Mouse (Mus musculus) ES-Bruce4 (cell line): Measurements from ENCODE around the gene Pdzrn3. TPM values are rescaled to one million over a fixed set of nuclear protein-coding genes. Genes with fewer than 3 reads are reported as not detected.

Experiments
- H3K27ac ChIP-seq: 2 replicates; pipeline ENCODE4 v1.5.1; 2012; ENCODE audit warnings: low read length, inconsistent platforms; ENCODE audit not compliant: insufficient read depth
- H3K27me3 ChIP-seq: 2 replicates; pipeline ENCODE4 v1.6.1; 2012; ENCODE audit warnings: mild to moderate bottlenecking, low read length, inconsistent platforms; ENCODE audit not compliant: control insufficient read depth, poor library complexity, insufficient read depth, severe bottlenecking
- H3K36me3 ChIP-seq: 2 replicates; pipeline ENCODE4 v1.6.1; 2012; ENCODE audit warnings: inconsistent platforms, mild to moderate bottlenecking, low read length, moderate library complexity; ENCODE audit not compliant: control insufficient read depth, poor library complexity, insufficient read depth, severe bottlenecking
- H3K4me1 ChIP-seq: one replicate; pipeline ENCODE4 v1.8.1; 2011; ENCODE audit warnings: low read length; ENCODE audit not compliant: control insufficient read depth, insufficient read depth
- H3K4me3 ChIP-seq: 2 replicates; pipeline ENCODE4 v1.5.1; 2011; ENCODE audit warnings: low read depth, mild to moderate bottlenecking, low read length
- H3K9ac ChIP-seq: 2 replicates; pipeline ENCODE4 v1.6.1; 2012; ENCODE audit warnings: low read depth, mild to moderate bottlenecking, inconsistent platforms; ENCODE audit not compliant: poor library complexity, severe bottlenecking
- H3K9me3 ChIP-seq: replicated peaks from 2 replicates; pipeline ENCODE4 v1.6.1; 2012; ENCODE audit warnings: mild to moderate bottlenecking, low read length, inconsistent platforms; ENCODE audit not compliant: control insufficient read depth, poor library complexity, insufficient read depth, severe bottlenecking
- CTCF ChIP-seq: IDR thresholded peaks from one replicate; pipeline ENCODE4 v1.8.1; 2011; ENCODE audit warnings: low read depth, low read length
- EP300 ChIP-seq: IDR thresholded peaks from 2 replicates; pipeline ENCODE4 v1.6.1; 2011; ENCODE audit warnings: low read depth, low read length; ENCODE audit not compliant: insufficient read depth
- POLR2A ChIP-seq: IDR thresholded peaks from one replicate; pipeline ENCODE4 v1.8.1; 2011; ENCODE audit warnings: low read length; ENCODE audit not compliant: insufficient read depth
- polyA plus RNA-seq: library from polyadenylated mRNA; stranded (reverse); fragments of >200 nt; gene quantifications from 2 replicates; pipeline ENCODE4 v1.2.4, GENCODE M21; 2011; ENCODE audit warnings: low read depth; ENCODE audit not compliant: missing spikeins, insufficient read depth, insufficient read length

Pdzrn3 gene
- polyA plus RNA-seq, 1 experiment = 3.1 TPM

DNA sequence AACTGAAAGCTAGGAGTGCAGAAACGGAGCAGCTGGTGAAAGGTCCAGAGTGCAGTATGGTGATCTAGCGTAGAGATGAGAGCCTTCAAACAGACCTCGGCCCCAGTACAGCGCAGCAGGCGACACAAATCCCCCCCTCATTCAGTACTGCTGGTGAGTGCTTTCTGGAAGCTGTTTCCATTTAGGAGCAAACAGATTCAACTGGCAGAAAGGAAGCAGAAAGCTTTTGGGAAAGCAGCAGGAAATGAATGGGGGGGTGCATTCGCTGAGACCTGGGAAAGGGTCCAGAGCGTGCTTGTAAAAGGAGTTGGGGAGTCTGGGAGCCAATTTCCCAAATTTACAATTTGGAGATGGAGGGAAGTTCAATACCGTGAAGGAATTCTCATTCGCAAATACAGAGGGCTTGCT is 96.9 kb downstream of the Pdzrn3 start:
- Histone ChIP-seq H3K9me3 (no peaks in the 10 kb centered on the region), H3K27ac (no peak overlapping the region), H3K4me1 (no peaks in the 10 kb centered on the region), H3K27me3 (no peaks in the 10 kb centered on the region; the same call in 1 of the 2 replicates), H3K4me3 (no peak overlapping the region), H3K9ac (no peak overlapping the region), H3K36me3 (no peaks in the 10 kb centered on the region)
- no peak for TF ChIP-seq EP300
- no peak for TF ChIP-seq POLR2A
- no peak for TF ChIP-seq CTCF

GRCm38 (mm10) chr6:101278286-101278932 is 99.3 kb downstream of the Pdzrn3 start:
- no peaks in the 10 kb centered on the region for H3K36me3 ChIP-seq
- TF ChIP-seq POLR2A (no peak), EP300 (no peak), CTCF (no peak)
- H3K27ac ChIP-seq = no peak overlapping the region
- H3K9me3 ChIP-seq = no peaks in the 10 kb centered on the region
- no peaks in the 10 kb centered on the region; the same call in 1 of the 2 replicates for H3K27me3 ChIP-seq
- no peak overlapping the region for H3K9ac ChIP-seq
- H3K4me3 ChIP-seq = no peak overlapping the region
- no peaks in the 10 kb centered on the region for H3K4me1 ChIP-seq

DNA sequence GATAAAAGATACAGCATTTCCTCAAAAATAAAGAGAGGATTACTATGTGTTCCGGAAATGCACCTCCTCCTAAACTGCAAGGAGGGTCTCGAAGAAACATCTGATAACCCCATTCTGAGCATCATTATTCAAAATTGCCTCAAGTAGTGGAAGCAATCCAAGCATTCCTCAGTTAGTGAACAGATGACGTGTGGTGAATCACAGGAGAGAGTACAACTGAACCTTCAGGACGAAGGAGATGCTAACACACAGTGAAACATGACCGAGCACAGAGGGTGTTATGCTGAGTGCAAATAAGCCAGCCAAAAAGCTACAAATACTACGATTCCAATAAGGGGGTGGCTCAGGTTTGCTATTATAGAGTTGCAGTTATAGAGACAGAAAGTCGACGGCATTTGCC is 101.4 kb downstream of the Pdzrn3 start:
- no peaks in the 10 kb centered on the region; the same call in 1 of the 2 replicates for H3K27me3 ChIP-seq
- H3K36me3 ChIP-seq = no peaks in the 10 kb centered on the region
- H3K4me3 ChIP-seq = no peak overlapping the region
- H3K4me1 ChIP-seq = no peaks in the 10 kb centered on the region
- TF ChIP-seq POLR2A = no peak
- TF ChIP-seq EP300 = no peak
- TF ChIP-seq CTCF = no peak
- no peak overlapping the region for H3K9ac ChIP-seq
- no peak overlapping the region for H3K27ac ChIP-seq
- no peaks in the 10 kb centered on the region for H3K9me3 ChIP-seq

DNA sequence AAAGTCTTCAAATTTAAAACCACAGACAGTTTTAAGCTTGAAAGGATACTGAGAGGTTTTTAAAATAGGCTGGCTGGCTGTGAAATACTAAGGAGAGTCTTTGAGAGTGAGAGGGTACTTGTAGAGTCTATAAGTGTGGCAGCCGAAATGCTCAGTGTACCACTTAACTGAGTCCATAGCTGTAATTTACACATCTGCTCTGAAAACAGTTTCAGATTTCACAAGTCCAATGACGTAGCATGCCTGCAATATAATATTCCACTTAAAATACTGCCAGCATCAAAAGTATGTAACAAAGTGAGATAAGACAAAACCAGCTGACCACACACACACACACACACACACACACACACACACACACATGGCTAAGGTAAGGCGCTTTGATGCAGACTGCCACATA is 101.9 kb downstream of the Pdzrn3 start:
- H3K27ac ChIP-seq = no peak overlapping the region
- TF ChIP-seq POLR2A = no peak
- TF ChIP-seq CTCF = no peak
- TF ChIP-seq EP300 = no peak
- no peaks in the 10 kb centered on the region for H3K4me1 ChIP-seq
- no peak overlapping the region for H3K9ac ChIP-seq
- H3K4me3 ChIP-seq = no peak overlapping the region
- H3K36me3 ChIP-seq = no peaks in the 10 kb centered on the region
- no peaks in the 10 kb centered on the region; the same call in 1 of the 2 replicates for H3K27me3 ChIP-seq
- no peaks in the 10 kb centered on the region for H3K9me3 ChIP-seq

DNA sequence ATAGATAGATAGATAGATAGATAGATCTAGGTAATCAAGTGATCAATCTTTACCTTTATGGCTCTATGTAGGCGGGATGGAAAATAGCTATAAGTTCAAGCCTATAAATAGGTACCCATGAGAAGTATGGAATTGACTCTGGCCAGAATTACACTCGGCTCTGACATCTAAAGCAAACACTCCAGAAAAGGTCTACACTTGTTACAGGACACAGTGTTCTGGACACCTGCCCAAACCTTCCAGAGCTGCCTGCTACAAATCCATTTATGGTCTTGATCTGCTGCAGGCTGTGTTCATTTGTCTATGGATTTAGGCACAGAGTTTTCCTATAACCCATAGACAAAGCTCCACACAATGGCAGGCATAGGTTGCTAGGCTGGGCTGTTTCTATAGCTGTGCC is 102.9 kb downstream of the Pdzrn3 start:
- H3K9ac ChIP-seq = no peak overlapping the region
- H3K4me3 ChIP-seq = no peak overlapping the region
- TF ChIP-seq EP300 (no peak), CTCF (no peak), POLR2A (no peak)
- no peaks in the 10 kb centered on the region for H3K4me1 ChIP-seq
- no peak overlapping the region for H3K27ac ChIP-seq
- H3K36me3 ChIP-seq = no peaks in the 10 kb centered on the region
- no peaks in the 10 kb centered on the region; the same call in 1 of the 2 replicates for H3K27me3 ChIP-seq
- H3K9me3 ChIP-seq = no peaks in the 10 kb centered on the region

- H3K4me1 ChIP-seq = no peaks in the 10 kb centered on the region
- no peak overlapping the region for H3K9ac ChIP-seq
- H3K4me3 ChIP-seq = no peak overlapping the region
- no peaks in the 10 kb centered on the region for H3K9me3 ChIP-seq
- TF ChIP-seq EP300 (no peak), CTCF (no peak), POLR2A (no peak)
- H3K27ac ChIP-seq = no peak overlapping the region
- H3K27me3 ChIP-seq = no peaks in the 10 kb centered on the region
- H3K36me3 ChIP-seq = no peaks in the 10 kb centered on the region
Measured at GRCm38 (mm10) chr6:101272256-101272655, 105.4 kb downstream of the Pdzrn3 start.
